Mouse (Mus musculus): ENCODE results near the gene Slc6a6.

GRCm38 (mm10) chr6:91663616-91664015 lies 20.2 kb upstream of the Slc6a6 start:
- no peak for TF ChIP-seq MAFK (IDR thresholded peaks at IDR 0.05; ENCODE audit: insufficient replicate concordance, low read length)
- TF ChIP-seq CTCF (conservative IDR thresholded peaks at IDR 0.05 in 1 of 2, IDR thresholded peaks at IDR 0.05 in 1 of 2; ENCODE audit: low read depth in 2 of 2, low read length in 2 of 2): no peak
- TF ChIP-seq PAX5 (IDR thresholded peaks at IDR 0.05; ENCODE audit: low read length): no peak
- no peak for TF ChIP-seq ZKSCAN1 (IDR thresholded peaks at IDR 0.05; ENCODE audit: borderline replicate concordance, low read depth, low read length)
